In genomic region chr13:48530685-48531084, GRCm38 (mm10) we compare ENCODE assay signal across 10 mouse cellular contexts. TPM values are rescaled to one million over a fixed set of nuclear protein-coding genes. Genes with fewer than 3 reads are reported as not detected.
DNase-seq lines count a peak whose midpoint lies in the region; ATAC-seq lines count a peak whose summit lies in the region.
"Had no signal": no experiment of that assay in that cellular context is flagged by ENCODE, and none has a peak within 500 bp of the region (broad histone marks: within the 10 kb centered on the region; RNA-seq: fewer than 3 reads in every experiment).

No protein-coding gene starts in this region.

- H3K4me1 ChIP-seq in kidney, embryonic 15.5 days, result 0 out of 2 replicates have a peak, but pooled peaks cover 3% of the 10 kb centered on the region
- no peaks in the 10 kb centered on the region for H3K4me1 ChIP-seq in hindbrain, embryonic 13.5 days (replicated peaks)

- H3K4me2 ChIP-seq in kidney, embryonic 15.5 days, result no peak overlapping the region
- no peak overlapping the region for H3K4me2 ChIP-seq in hindbrain, embryonic 13.5 days

- H3K4me3 ChIP-seq in kidney, embryonic 15.5 days (replicated peaks), result no peak overlapping the region
- H3K4me3 ChIP-seq in hindbrain, embryonic 13.5 days, result no peak overlapping the region

- H3K27me3 ChIP-seq in kidney, embryonic 15.5 days, result no peaks in the 10 kb centered on the region
- no peaks in the 10 kb centered on the region for H3K27me3 ChIP-seq in hindbrain, embryonic 13.5 days

- peaks cover 23% of the 10 kb centered on the region for H3K36me3 ChIP-seq in kidney, embryonic 15.5 days
- H3K36me3 ChIP-seq in hindbrain, embryonic 13.5 days, result 0 out of 2 replicates have a peak, but pooled peaks cover under 1% of the 10 kb centered on the region

- DNase-seq in cerebellum, postnatal 10 days, result peak; percentile 54 to 69
- DNase-seq in cerebellum, adult 9-11 months, result no peak
- peak; percentile 16 to 25 for DNase-seq in right cerebral cortex, adult 2 months (ENCODE audit: low spot score in 2 of 2)
- DNase-seq in right cerebral cortex, postnatal 25 days, result no peak
- peak; percentile 64 for DNase-seq in skeletal muscle tissue, adult 2 months (ENCODE audit: low read depth, low spot score)
- DNase-seq in natural killer cell, adult 2 months (ENCODE audit: low spot score in 2 of 2), result no peak

- WGBS in kidney, embryonic 15.5 days, result 62% methylated on average over 2 of the region's 2 CpGs
- WGBS in hindbrain, embryonic 13.5 days, result 83% methylated on average over 2 of the region's 2 CpGs

- no peak overlapping the region for H3K27ac ChIP-seq in kidney, embryonic 15.5 days
- H3K27ac ChIP-seq in hindbrain, embryonic 13.5 days, result no peak overlapping the region
- H3K27ac ChIP-seq: liver, embryonic 14.5 days had no signal

- 0 out of 2 replicates have a peak, but pooled peaks have one; percentile 29 for ATAC-seq in kidney, embryonic 15.5 days (replicated peaks; ENCODE audit: low FRiP score)
- no peak for ATAC-seq in hindbrain, embryonic 13.5 days (ENCODE audit: low FRiP score)

- no peaks in the 10 kb centered on the region for H3K9me3 ChIP-seq in kidney, embryonic 15.5 days (replicated peaks)
- H3K9me3 ChIP-seq in hindbrain, embryonic 13.5 days, result no peaks in the 10 kb centered on the region

- H3K9ac ChIP-seq in kidney, embryonic 15.5 days, result no peak overlapping the region
- no peak overlapping the region for H3K9ac ChIP-seq in hindbrain, embryonic 13.5 days
- H3K9ac ChIP-seq: liver, embryonic 14.5 days had no signal

RNA-seq across cellular contexts. Expression of gene A830005F24Rik, which starts 17.3 kb away (rescaled TPM):
- 1.2 and 1.5 TPM in 2 replicates for polyA plus RNA-seq in kidney, embryonic 15.5 days (2015; fragmentation: Nextera tagmentation; extraction: Ambion mirVana)
- polyA plus RNA-seq in hindbrain, embryonic 13.5 days (2015; fragmentation: Nextera tagmentation; extraction: Ambion mirVana), result 3.6 and 4.4 TPM in 2 replicates
- polyA plus RNA-seq: spleen, adult 2 months had no signal

RNA-seq across cellular contexts. Expression of gene Zfp169, which starts 17.4 kb away (rescaled TPM):
- 3.5 and 3.9 TPM in 2 replicates for polyA plus RNA-seq in kidney, embryonic 15.5 days (2015; fragmentation: Nextera tagmentation; extraction: Ambion mirVana)
- polyA plus RNA-seq in hindbrain, embryonic 13.5 days (2015; fragmentation: Nextera tagmentation; extraction: Ambion mirVana), result 7.6 and 8.2 TPM in 2 replicates

Comparison
In these comparisons a context has a peak if more than half of its experiments do, and no peak if none do; other contexts are left out.
1. DNase-seq: peak in cerebellum, postnatal 10 days (2 of 2), right cerebral cortex, adult 2 months (2 of 2) and skeletal muscle tissue, adult 2 months (single experiment); none in cerebellum, adult 9-11 months (single experiment), right cerebral cortex, postnatal 25 days (single experiment) and natural killer cell, adult 2 months (0 of 2).